Mouse (Mus musculus) midbrain, postnatal 0 days (tissue): ENCODE measurements around the gene Ang6. TPM values are rescaled to one million over a fixed set of nuclear protein-coding genes. Genes with fewer than 3 reads are reported as not detected.
"Not testable (repeated sequence)": the region's sequence is repeated elsewhere in the genome, so short reads cannot be mapped to it uniquely, and the experiment has no call there.

Experiments used
- ATAC-seq: fragments of 200-750 bp; cut with Nextera tagmentation; 2 replicates; pipeline ENCODE4 v1.8.0; 2017; ENCODE audit warnings: moderate number of reproducible peaks, mild to moderate bottlenecking, moderate TSS enrichment, moderate library complexity; ENCODE audit not compliant: low FRiP score
- DNase-seq: peaks from one replicate; pipeline ENCODE4 v3.0.0-alpha.2; 2015; ENCODE audit warnings: low spot score
- H3K27ac ChIP-seq: fragments of 300-500 bp; sonication (generic); 2 replicates; pipeline ENCODE4 v1.5.1; 2014; ENCODE audit warnings: low read depth, mild to moderate bottlenecking, low read length, mixed read lengths
- H3K27me3 ChIP-seq: fragments of 300-500 bp; sonication (generic); 2 replicates; pipeline ENCODE4 v1.6.1; 2014; ENCODE audit warnings: low read length, control low read depth, mixed read lengths; ENCODE audit not compliant: insufficient read depth
- H3K36me3 ChIP-seq: fragments of 300-500 bp; sonication (generic); 2 replicates; pipeline ENCODE4 v1.6.1; 2014; ENCODE audit warnings: low read length, control low read depth, mixed read lengths; ENCODE audit not compliant: insufficient read depth
- H3K4me1 ChIP-seq: fragments of 300-500 bp; sonication (generic); 2 replicates; pipeline ENCODE4 v1.6.1; 2014; ENCODE audit warnings: mild to moderate bottlenecking, control low read depth, antibody characterized with exemption, low read length, mixed read lengths; ENCODE audit not compliant: insufficient read depth
- H3K4me2 ChIP-seq: fragments of 300-500 bp; sonication (generic); 2 replicates; pipeline ENCODE4 v1.6.1; 2014; ENCODE audit warnings: low read depth, mild to moderate bottlenecking, low read length, mixed read lengths; ENCODE audit not compliant: poor library complexity, severe bottlenecking
- H3K4me3 ChIP-seq: fragments of 300-500 bp; sonication (generic); 2 replicates; pipeline ENCODE4 v1.5.1; 2014; ENCODE audit warnings: low read depth, mild to moderate bottlenecking, low read length, moderate library complexity
- H3K9ac ChIP-seq: fragments of 300-500 bp; sonication (generic); replicated peaks from 2 replicates; pipeline ENCODE4 v1.6.1; 2014; ENCODE audit warnings: mild to moderate bottlenecking, low read length, moderate library complexity, mixed read lengths; ENCODE audit not compliant: poor library complexity, severe bottlenecking
- H3K9me3 ChIP-seq: fragments of 300-500 bp; sonication (generic); 2 replicates; pipeline ENCODE4 v1.6.1; 2016; ENCODE audit warnings: low read length, control low read depth
- CTCF ChIP-seq: IDR thresholded peaks from 2 replicates; pipeline ENCODE4 v1.5.1; 2016; ENCODE audit warnings: antibody characterized with exemption, mild to moderate bottlenecking
- WGBS: fragments of 180-500 bp; shearing (Covaris S2); extraction: QIAGEN DNeasy Blood & Tissue Kit; methylation state at CpG from one replicate; pipeline ENCODE4 v1.1.7; 2014; 5-methylcytosine and 5-hydroxymethylcytosine counted together
- polyA plus RNA-seq: library from polyadenylated mRNA; unstranded; fragments of >200 nt; fragmentation: Nextera tagmentation; extraction: Ambion mirVana; gene quantifications from 2 replicates; pipeline ENCODE4 v1.2.1, GENCODE M21; 2015
- total RNA-seq: library from RNA; depleted of rRNA; stranded (reverse); fragments of >200 nt; gene quantifications from 2 replicates; pipeline ENCODE4 v1.2.3, GENCODE M21; 2014; rRNA removed

The Ang6 gene
- total RNA-seq (not detected in 2 replicates), polyA plus RNA-seq (not detected in 2 replicates)

- no peaks in the 10 kb centered on the region for H3K36me3 ChIP-seq
- no peaks in the 10 kb centered on the region for H3K27me3 ChIP-seq
- no peaks in the 10 kb centered on the region for H3K4me1 ChIP-seq
- TF ChIP-seq CTCF: no peak
- no peak within 1 kb of the TSS for H3K4me2 ChIP-seq
- no peak within 1 kb of the TSS for H3K9ac ChIP-seq
- H3K27ac ChIP-seq: no peak within 1 kb of the TSS
- no peaks in the 10 kb centered on the region for H3K9me3 ChIP-seq
- WGBS: 81% methylated on average over 1 of the region's 1 CpGs
- no peak for ATAC-seq
- no peak within 1 kb of the TSS for H3K4me3 ChIP-seq
- no peak for DNase-seq
Observed at GRCm38 (mm10) chr14:44002169-44002568, at the start of gene Ang6. Ang6 (minus strand) TSS chr14:44002269.

- not testable (repeated sequence) for H3K27ac ChIP-seq, DNase-seq, H3K9me3 ChIP-seq, H3K4me1 ChIP-seq, H3K9ac ChIP-seq, H3K4me2 ChIP-seq, H3K4me3 ChIP-seq, ATAC-seq, H3K36me3 ChIP-seq, H3K27me3 ChIP-seq
- WGBS: 89% methylated on average over 2 of the region's 2 CpGs
Observed at GRCm38 (mm10) chr14:44046567-44046966, 44.5 kb upstream of the Ang6 start.

- WGBS: 75% methylated on average over 1 of the region's 3 CpGs
- ATAC-seq: not testable (repeated sequence)
Observed at GRCm38 (mm10) chr14:44031828-44032227, 29.8 kb upstream of the Ang6 start.

GRCm38 (mm10) chr14:44009686-44010085 lies 7.6 kb upstream of the Ang6 start:
- not testable (repeated sequence) for ATAC-seq, H3K27ac ChIP-seq, H3K36me3 ChIP-seq, DNase-seq, H3K4me1 ChIP-seq, H3K27me3 ChIP-seq, H3K9ac ChIP-seq, H3K4me2 ChIP-seq, H3K4me3 ChIP-seq, H3K9me3 ChIP-seq
- WGBS: 51% methylated on average over 2 of the region's 2 CpGs

More at GRCm38 (mm10) chr14:44031828-44032227, 29.8 kb upstream of the Ang6 start:
- H3K36me3 ChIP-seq, H3K9ac ChIP-seq, H3K4me3 ChIP-seq, H3K4me2 ChIP-seq, H3K4me1 ChIP-seq, DNase-seq, H3K27me3 ChIP-seq, H3K27ac ChIP-seq, H3K9me3 ChIP-seq: not testable (repeated sequence)

DNA sequence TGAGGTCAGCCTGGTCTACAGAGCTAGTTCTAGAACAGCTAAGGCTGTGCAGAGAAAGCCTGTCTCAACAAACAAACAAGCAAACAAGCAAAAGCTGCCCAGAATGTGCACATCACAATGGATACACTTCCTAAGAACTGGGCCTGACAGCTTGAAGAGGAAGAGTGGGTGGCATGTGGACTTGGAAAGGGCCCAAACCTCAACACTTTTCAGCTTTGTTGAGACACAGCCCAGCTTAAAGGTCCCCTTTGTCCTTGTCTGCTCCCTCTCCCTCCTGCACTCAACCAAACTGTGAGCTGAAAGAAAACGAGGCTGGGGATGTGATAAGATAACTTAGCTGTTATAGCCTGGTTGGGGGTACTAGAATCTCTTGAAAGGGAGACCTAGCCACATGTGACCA lies 6.0 kb upstream of the Ang6 start:
- WGBS: no CpG with 5 or more reads among the region's 1 CpGs
- not testable (repeated sequence) for ATAC-seq, H3K9me3 ChIP-seq, H3K27me3 ChIP-seq, H3K4me1 ChIP-seq, H3K4me3 ChIP-seq, DNase-seq, H3K4me2 ChIP-seq, H3K36me3 ChIP-seq, H3K27ac ChIP-seq, H3K9ac ChIP-seq

DNA sequence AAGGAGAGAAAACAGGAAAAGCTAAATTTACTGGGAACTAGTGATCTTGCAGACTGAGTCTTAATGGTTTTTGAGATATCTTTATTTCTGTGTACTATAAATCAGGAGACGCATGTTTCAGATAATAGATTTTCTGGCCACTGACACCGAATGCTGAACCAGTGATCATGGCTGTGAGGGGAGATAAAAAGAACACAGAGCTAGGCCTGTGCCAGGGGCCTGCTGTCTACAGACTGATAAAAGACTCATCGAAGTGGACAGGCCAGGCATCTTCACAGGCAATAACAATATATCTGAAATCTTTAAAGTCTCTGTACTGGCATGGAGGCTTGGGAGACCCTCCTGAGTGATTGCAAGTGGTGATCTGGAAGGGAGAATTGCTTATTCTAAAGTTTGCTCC lies 469 bp downstream of the Ang6 start:
- Histone ChIP-seq H3K4me3 (no peak overlapping the region), H3K36me3 (no peaks in the 10 kb centered on the region), H3K27me3 (no peaks in the 10 kb centered on the region), H3K9ac (no peak overlapping the region), H3K9me3 (no peaks in the 10 kb centered on the region), H3K4me2 (no peak overlapping the region), H3K27ac (no peak overlapping the region), H3K4me1 (no peaks in the 10 kb centered on the region)
- no peak for TF ChIP-seq CTCF
- DNase-seq (no peak), ATAC-seq (no peak)
- WGBS: 82% methylated on average over 3 of the region's 3 CpGs

- not testable (repeated sequence) for DNase-seq, H3K9me3 ChIP-seq, H3K9ac ChIP-seq, ATAC-seq, H3K27me3 ChIP-seq, H3K4me1 ChIP-seq, H3K36me3 ChIP-seq, H3K4me2 ChIP-seq, H3K4me3 ChIP-seq, H3K27ac ChIP-seq
- WGBS: 84% methylated on average over 2 of the region's 2 CpGs
Observed at GRCm38 (mm10) chr14:43998455-43999000, 3.5 kb downstream of the Ang6 start.
